Mouse (Mus musculus): ENCODE data around the gene Inpp5k.

- TF ChIP-seq CTCF (IDR thresholded peaks at IDR 0.05; ENCODE audit: control insufficient read depth, insufficient read depth, low read length) (no peak), POLR2A (IDR thresholded peaks at IDR 0.05; ENCODE audit: borderline replicate concordance, control insufficient read depth, low read depth, low read length) (no peak)
Observed at GRCm38 (mm10) chr11:75688132-75688531, 57.3 kb downstream of the Inpp5k start.
